Mouse (Mus musculus): Measurements from ENCODE around the gene Akt3. TPM values are rescaled to one million over a fixed set of nuclear protein-coding genes. Genes with fewer than 3 reads are reported as not detected.
A peak's percentile ranks its signal among the peaks of the same experiment; 100 is the strongest.

The Akt3 gene
- polyA plus RNA-seq, 2 experiments from 2014 or later = 4.2 to 4.8 TPM

DNA sequence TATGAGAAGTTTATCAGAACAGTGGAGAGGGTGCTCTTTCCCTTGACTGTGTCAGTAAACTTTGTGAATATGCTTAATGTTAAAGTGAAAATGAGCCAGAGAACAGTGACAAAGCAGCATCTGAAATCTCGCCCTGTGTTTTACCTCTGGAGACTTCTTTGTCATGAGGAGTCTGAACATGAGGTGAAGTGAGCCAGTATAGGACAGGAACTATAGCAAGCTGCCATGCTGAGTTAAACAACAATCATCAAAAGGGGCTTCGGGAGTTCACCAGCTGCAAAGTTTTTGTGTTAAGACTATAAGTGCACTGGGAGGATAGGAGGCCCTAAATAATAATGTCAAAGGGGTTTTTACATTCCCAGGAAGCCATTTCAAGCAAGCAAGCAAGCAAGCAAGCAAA, 71.3 kb downstream of the Akt3 start:
- ATAC-seq = no peak

DNA sequence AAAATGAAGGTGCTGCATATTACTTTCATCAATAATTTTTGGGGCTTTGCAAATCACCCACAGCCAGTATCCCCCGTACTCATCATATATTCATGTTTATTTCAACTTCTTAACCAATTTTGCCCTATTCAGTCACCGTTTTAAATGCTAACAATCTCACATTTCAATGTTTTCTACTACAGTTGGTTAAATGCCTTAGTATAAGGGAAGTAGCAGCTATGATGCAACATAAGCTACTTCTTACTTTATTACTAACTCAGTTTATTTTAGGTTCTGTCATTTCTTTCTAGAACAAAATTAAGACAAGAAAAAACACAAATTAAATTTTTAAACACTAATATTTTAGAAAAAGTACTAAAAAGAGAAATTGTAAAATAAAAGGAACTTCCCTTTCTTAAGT, 78.4 kb downstream of the Akt3 start:
- ATAC-seq = no peak

DNA sequence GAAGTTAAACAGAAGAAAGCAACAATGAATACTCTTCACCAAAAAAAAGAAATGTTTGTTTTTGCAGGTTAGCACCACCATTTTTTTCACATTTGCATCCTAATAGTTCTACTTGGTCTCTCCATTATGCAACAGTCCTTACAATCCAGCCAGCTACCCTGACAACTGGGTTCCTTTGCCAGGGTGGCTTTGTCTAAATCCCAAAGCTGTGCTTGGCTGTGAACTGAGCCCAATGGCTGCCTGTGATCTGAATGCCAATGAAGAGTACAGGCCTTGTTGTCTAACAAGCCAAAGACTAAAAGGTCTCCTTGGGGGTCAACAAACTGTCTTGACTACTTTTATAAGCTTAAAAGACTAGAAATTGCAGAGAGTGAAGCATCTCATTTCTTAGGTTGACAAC, 82.6 kb downstream of the Akt3 start:
- ATAC-seq = no peak

DNA sequence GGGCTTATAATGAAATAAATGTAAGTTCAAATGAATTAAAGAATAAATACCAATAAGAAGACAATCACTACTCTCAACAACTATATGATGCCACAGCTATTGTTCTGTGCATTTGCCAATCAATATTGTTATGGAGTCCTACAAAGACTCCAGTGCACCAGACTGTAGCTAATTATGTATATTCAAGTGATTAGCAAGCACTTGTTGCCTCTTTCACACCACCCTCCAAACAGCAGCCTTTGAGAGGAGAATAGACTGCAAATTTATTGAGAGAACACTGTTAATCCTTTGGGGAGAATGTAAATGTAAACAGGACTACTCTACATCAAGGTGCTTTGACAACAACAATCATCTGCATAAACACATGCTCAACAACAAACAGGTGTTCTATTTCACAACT, 86.7 kb downstream of the Akt3 start:
- ATAC-seq = no peak

DNA sequence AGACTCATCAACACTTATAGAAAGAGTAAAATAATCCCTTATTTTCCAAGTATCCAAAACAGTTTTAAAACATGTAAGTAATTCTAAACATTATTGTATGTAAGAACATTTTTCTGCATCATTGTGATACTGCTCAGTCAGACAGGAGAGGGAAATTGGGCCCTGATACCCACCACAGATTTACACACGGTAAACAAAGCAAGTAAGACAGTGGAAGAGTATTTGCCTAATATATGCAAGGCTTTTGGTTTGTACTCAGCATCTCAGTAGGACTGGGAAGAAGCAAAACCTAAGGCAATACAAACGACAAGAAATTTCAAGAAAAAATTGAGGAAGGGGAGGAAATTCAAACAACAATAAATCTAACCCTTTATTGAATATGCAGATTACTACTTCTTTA, 92.2 kb downstream of the Akt3 start:
- no peak for ATAC-seq

DNA sequence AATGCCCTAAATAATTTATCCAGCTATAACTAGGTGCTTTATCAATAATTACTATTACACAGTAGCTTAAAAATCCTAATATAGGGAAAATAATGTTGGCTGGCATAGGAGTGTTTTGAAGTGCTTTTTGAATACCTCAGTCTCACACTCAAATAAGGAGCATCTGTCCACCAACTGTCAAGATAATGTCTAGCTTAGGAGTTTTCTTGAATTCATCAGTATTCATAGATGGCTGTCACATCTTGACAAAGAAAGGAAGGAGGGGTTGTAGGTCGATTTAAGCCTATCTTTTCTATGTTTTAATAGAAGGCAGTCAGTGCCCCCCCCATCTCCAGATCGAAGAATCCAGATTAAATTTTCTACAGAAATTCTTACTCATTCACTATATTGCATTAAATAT, 92.7 kb downstream of the Akt3 start:
- no peak for ATAC-seq

DNA sequence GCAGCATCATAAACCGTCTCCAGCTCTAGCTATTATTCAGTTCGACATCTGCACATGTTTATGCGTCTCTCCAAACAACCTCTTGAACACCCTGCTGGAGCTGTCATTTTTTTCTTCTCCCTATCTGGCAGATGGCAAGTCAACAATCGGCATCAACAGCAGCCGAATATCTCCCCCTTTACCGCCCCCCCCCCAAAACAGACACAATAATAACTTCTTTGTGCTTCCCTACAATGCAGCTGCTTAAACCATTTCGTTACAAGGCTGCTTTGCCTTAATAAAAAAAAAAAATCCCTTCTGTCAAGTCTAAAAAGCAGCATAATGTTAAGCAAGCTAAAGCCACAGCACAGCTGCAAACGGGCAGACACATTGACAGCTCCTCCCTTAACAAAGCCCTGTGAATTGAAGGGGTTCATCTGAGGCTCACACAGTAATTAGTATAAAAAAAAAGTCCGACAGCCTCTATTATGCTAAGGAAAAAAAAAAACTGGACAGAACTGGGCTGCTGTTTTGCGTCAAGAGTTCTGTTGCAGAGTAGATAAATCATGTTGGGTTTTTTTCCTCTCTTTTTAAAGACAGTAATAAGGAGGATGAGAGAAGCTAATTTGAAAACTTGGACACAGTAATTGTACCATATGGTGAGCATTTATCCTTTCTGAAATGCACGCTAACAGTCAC, 107.5 kb downstream of the Akt3 start:
- no peak for ATAC-seq

DNA sequence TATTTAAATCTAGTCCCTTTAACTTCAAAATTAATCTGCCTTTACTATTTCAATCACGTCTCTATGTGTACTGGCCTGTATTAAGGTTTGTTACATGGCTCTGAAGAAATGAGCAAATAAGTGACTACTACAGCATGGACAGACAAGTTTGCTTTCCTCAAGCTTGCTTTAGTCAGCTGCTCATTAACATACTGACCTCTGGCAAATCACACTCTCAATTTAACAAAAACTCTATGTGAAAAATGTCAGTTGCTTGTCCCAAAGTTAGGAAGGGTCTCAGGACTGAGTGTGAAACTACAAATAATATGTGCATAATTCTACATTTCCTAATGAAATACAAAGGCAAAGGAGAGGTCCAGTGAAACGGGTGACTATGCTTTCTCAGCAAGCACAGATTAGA, 109.3 kb downstream of the Akt3 start:
- ATAC-seq = no peak

DNA sequence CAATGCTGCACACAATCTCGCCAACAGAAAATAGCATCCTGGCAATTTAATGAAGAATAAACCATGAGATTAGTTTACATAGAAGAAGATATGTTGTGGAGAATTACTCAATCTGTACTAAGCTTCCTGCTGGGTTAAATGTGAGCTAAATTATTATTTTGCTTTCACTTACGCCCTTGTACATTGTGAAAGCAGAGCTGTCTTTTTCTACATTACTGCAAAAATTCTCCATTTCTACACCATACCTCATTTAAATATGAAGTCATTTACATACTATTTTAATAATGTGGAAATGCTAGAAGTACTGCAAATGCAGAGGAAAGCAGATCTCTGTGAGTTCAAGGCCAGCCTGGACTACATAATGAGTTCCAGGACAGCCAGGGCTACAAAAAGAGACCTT, 116.5 kb downstream of the Akt3 start:
- no peak for ATAC-seq

DNA sequence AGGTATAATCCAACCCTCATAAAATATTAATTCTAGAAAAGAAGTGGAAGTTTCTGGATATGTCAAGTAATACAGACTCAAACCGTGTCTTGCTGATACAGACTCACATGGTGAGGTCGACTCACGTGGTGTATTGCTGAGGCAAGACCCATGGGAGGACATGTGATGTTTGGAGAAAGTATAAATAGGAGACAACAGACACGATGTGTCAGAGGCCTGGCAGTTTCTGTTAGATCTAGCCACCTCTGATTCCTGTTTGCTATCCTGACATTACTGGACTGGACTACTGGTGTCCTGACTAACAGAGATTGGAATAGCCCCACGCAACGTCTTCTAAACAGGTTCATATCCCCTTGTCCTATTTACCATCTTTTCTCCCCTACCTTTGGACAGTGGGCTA, 118.4 kb downstream of the Akt3 start:
- no peak for ATAC-seq

DNA sequence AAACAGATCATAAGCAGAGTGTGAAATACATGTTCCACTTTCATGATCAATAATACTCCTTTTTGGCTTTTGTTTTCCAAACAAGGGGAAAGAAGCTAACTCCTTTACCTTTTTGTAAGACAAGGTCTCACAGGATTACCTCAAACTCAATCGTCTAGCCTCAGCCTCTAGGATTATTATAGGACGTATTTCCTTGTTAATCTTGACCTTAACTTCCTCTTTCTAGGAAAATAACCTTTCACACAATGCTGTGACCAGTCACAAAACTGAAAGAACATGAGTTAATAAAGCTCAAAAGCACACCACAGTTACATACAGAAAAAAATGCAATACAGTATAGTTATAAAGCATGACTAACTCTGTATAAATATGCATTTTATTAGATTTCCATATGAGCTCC, 126.5 kb downstream of the Akt3 start:
- ATAC-seq = no peak

DNA sequence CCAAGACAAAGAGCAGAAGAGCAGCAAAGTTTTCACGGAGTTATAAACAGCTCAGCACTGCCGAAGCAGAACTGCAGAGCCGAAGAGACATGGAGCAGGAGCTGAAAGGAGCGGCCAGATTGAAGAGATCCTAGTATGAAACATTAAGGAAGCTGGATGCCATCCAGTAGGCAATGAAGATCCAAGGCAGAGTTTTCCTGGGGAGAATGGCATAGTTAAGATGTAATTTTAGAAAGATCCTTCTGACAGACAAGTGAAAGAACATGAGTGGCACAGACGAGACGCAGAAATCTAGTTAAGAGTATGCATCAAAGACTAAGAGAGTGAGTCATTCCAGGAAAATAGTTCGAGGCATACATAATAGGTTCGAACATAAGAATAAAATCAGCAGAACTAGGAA, 131.3 kb downstream of the Akt3 start:
- no peak for ATAC-seq

DNA sequence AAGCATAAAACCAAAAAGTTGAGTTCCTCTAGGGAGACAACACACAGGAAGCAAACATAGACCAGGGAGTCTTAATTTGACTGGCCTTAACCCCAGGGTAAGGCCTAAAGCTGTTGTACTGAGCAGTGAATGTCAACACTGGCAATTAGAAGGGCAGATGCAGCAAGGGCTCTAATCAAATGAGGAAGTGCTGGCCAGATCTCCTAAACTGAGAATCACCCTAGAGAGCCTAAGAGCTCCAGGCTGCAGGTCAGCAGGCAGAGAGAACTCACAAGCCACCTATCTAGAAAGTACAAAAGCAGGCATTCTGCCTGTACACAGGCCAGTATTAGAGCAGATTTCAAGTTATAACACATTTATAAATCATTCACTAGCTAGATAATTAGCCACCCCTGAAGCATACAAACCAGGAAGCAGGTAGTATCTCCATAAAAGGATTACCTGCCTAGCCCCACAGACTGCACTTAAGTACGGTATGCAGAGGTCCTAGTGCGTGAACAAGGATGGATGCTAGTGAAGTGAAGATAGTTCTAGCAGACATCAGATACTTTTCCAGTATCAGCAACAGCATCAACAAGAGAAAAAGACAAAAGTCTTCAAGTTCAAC, 147.2 kb downstream of the Akt3 start:
- no peak for ATAC-seq

DNA sequence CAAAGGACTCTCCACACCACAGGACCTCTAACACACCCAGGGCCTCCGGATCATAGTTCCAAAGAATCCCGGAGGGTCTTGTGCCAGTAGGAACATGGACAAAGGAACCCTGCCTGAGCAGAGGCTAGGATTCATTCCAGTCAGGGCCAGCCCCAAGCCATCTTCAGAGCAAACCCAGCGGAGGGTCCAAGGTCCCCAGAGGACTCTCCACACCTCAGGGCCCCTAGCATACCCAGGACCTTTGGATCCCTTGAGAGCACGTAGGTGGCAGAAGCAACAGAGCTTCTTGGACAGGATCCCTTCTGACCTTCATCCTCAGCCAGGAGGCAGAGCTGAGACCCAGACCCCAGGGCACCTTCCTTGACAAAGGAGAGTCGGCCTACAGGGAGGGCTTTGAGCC, 167.5 kb downstream of the Akt3 start:
- no peak for ATAC-seq

DNA sequence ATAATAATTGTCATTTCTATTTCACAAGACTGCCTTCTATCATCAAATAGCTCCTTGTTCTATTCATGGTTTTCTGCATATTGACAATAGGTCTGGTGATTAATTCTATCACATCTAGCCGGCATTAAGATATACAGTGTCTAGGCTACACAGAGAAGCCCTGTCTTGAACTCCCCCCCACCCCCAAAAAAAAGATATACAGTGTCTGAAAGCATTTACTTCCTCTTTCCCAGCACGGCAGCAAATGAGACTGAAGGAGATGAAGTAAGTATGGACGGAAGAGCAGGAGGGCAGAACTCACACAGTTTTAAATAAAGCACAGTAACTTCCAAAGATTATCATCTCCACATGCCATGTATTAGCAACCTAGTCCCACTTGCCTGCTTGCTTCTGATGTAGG, 168.5 kb downstream of the Akt3 start:
- ATAC-seq = no peak

DNA sequence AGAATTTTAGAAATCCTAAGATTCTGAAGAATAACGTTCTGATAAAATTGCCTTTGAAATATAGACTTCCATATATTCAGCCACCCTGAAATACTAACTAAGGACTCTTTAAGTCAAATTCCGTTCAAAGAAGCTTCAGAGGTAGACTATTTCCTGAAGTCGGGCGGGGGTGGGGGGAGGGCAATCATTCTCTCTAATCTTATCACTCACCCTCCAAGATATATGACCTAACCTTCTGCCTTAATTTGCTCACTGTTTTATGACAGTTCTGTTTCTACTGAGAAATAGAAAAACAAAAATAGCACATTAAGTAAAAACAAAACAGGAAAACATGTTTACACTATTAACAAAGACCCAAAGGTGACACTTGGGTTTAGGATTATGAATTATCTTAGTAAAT, 169.0 kb downstream of the Akt3 start:
- no peak for ATAC-seq

DNA sequence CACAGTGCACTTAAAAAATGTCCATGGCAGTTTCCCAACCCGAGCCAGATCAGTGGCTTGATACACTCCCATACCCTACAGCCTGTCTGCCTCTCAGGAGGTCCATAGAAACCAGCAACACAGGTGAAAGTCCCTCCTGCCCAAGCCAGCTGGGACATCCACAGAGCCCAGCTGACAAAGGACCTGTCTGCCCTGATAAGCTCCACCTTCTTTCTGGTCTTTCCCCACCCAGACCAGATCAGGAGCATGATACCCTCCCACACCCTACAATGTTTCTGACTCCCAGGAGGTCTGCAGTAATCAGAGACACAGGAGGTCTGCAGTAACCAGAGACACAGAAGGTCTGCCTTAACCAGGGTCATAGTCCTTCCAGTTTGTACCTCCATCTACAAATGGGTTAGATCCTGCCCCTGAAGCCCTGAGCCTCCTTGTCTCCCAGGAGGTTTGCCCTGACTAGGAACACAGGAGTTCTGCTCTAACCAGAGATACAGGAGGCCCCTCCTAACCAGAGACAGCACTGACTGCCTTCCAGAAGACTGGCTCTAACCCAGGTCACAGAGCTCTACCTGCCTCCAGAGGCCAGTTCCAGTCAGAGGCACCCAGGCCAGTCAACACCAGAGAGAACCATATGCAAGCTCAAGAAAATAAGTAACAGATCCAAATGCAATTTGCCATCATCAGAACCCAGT, 175.9 kb downstream of the Akt3 start:
- no peak for ATAC-seq

DNA sequence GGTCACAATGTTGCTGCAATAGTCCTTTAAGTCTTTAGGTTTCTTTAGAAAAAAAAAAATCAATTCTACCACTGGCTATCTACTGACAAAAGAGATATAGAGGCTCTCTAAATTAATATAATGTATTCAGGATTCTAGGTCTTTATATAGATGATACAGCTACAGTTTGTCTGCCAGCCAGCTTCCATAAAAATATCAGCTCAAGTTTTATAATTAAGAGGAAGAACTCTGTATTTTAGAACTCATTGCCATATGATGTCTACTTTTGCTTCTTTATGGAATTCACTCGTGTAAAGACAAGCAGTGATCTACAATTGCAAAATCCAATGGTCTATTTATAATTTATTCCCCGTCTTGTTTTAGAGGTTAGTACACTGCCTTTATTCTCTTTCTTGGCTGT, 188.8 kb downstream of the Akt3 start:
- ATAC-seq = no peak

DNA sequence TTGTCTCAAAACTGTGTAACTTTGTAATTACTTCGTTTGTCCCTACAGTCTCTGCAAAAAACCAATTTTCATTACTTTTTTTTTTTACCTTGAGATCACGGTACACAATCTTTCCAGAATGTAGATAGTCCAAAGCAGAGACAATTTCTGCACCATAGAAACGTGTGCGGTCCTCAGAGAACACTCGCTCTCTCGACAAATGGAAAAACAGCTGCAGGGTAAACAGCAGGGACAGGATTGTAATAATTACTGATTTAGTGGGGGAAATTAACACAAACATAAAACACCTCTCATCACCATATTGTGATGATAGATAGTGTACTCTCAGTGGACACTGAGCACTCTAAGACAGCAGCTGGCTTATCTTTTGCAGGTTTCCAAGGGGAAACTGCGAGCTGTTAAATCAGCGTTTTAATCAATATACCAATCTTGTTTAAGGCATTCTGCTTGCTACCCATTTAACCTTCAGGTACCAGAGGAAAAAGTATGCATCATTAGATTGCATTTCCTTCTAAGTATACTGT, 190.8 kb downstream of the Akt3 start:
- ATAC-seq = no peak

DNA sequence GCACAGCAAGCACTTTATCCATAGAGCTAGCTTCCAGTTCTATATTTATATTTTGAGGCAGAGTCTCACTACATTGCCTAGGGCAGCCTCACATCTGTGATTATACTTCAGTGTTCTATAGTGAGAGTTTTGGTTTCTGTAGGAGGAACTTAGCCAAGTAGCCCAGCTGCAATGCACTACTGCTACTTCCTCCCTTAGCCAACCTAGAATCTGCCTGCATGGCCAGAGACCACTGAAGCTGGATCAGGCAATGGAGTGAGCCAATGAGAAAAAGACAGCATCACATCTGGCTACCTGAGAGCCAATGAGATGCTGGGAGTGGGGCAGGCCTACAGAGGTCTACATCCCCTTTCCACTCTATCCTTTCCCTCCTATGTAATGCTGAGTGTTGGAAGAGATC, 192.3 kb downstream of the Akt3 start:
- ATAC-seq = no peak

DNA sequence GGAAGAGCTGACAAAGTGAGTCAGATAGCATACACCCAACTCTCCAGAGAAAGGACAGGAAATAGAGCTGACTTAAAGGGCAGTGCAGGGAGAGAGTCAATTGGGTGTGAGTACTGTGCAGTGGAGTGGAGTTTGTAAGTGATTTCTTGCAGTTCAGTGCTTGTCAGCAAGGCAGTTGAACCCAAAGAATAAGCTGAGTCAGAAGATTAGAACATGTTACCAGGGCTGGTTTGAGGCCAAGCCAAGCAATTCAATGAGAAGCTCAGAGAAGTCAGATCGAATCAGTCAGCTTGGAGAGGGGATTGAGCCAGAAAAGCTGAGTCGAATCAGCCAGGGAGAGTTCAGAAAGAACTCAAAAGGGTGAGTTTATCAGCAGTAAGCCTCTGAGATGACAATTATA, 196.2 kb downstream of the Akt3 start:
- peak; percentile 40 for ATAC-seq

DNA sequence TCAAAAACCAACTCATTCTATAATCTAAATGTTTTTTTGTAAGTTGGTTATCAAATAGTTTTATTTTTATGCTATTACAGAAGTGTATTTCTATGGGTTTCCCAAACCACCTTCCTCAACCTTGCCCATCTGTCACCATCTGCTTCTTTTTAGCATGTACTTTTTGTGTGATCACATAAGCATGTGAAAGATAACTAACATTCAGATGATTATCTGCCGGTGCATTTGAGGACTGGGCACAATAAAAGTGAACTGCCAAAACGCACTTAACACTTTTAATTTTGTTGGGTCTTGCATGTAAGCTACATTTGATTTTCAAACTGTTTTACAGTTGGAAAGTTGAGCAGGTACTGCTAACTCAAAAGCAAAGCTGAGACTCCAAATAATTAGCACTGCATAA, 203.1 kb downstream of the Akt3 start:
- no peak for ATAC-seq

DNA sequence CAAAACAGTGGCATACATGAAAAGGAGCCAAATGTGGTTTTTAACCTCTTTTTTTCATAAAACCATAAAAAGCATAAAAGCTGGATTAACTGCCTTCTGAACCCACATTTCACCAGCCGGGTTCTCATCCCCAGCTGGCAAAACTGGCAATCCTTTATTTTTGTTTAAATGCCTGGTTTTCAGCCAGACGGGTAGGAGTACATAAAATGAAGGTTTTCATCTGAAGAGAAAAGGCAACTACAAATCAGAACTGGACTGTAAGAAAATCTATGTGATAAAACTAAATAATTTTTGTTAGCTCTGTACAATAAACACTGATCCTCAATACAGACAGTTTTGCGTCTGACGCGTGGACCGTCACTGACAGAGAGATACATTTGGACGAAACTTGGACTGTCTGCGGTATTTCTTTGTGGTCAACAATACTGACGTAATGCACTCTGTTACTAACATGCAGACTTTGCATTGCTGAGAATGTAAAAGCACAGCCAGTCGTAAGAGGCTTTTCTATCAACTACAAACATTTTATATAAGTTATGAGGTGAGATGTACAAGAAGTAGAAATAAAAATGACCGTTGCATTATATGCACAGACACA, 206.5 kb downstream of the Akt3 start:
- ATAC-seq = no peak

DNA sequence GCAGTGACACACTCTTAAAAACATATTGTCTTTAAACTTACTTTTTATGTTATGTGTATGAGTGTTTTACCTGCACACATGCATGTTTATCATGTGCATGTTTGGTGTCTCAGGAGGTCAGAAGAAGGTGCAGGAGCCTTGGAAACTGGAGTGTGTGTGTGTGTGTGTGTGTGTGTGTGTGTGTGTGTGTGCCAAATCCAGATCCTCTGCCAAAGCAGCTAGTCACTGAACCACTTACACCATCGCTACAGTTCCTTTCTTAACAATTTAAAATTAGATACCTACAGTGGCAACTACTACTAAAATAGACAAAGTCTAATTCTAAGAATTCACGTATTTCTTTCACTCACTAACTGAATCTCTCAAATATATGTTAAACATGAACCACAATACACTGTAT, 209.2 kb downstream of the Akt3 start:
- ATAC-seq = no peak

All from activated CD4-positive, CD25-positive, alpha-beta regulatory T cell, adult 4 months (primary cell).